Mouse (Mus musculus) midbrain, postnatal 0 days (tissue): ENCODE results near the gene Hand1. TPM values are rescaled to one million over a fixed set of nuclear protein-coding genes. Genes with fewer than 3 reads are reported as not detected.
"Not testable (repeated sequence)": the region's sequence is repeated elsewhere in the genome, so short reads cannot be mapped to it uniquely, and the experiment has no call there.

Source experiments
- ATAC-seq: fragments of 200-750 bp; cut with Nextera tagmentation; 2 replicates; pipeline ENCODE4 v1.8.0; 2017; ENCODE audit warnings: moderate number of reproducible peaks, mild to moderate bottlenecking, moderate TSS enrichment, moderate library complexity; ENCODE audit not compliant: low FRiP score
- DNase-seq: peaks from one replicate; pipeline ENCODE4 v3.0.0-alpha.2; 2015; ENCODE audit warnings: low spot score
- H3K27ac ChIP-seq: fragments of 300-500 bp; sonication (generic); 2 replicates; pipeline ENCODE4 v1.5.1; 2014; ENCODE audit warnings: low read depth, mild to moderate bottlenecking, low read length, mixed read lengths
- H3K27me3 ChIP-seq: fragments of 300-500 bp; sonication (generic); 2 replicates; pipeline ENCODE4 v1.6.1; 2014; ENCODE audit warnings: low read length, control low read depth, mixed read lengths; ENCODE audit not compliant: insufficient read depth
- H3K36me3 ChIP-seq: fragments of 300-500 bp; sonication (generic); 2 replicates; pipeline ENCODE4 v1.6.1; 2014; ENCODE audit warnings: low read length, control low read depth, mixed read lengths; ENCODE audit not compliant: insufficient read depth
- H3K4me1 ChIP-seq: fragments of 300-500 bp; sonication (generic); 2 replicates; pipeline ENCODE4 v1.6.1; 2014; ENCODE audit warnings: mild to moderate bottlenecking, control low read depth, antibody characterized with exemption, low read length, mixed read lengths; ENCODE audit not compliant: insufficient read depth
- H3K4me2 ChIP-seq: fragments of 300-500 bp; sonication (generic); 2 replicates; pipeline ENCODE4 v1.6.1; 2014; ENCODE audit warnings: low read depth, mild to moderate bottlenecking, low read length, mixed read lengths; ENCODE audit not compliant: poor library complexity, severe bottlenecking
- H3K4me3 ChIP-seq: fragments of 300-500 bp; sonication (generic); 2 replicates; pipeline ENCODE4 v1.5.1; 2014; ENCODE audit warnings: low read depth, mild to moderate bottlenecking, low read length, moderate library complexity
- H3K9ac ChIP-seq: fragments of 300-500 bp; sonication (generic); replicated peaks from 2 replicates; pipeline ENCODE4 v1.6.1; 2014; ENCODE audit warnings: mild to moderate bottlenecking, low read length, moderate library complexity, mixed read lengths; ENCODE audit not compliant: poor library complexity, severe bottlenecking
- H3K9me3 ChIP-seq: fragments of 300-500 bp; sonication (generic); 2 replicates; pipeline ENCODE4 v1.6.1; 2016; ENCODE audit warnings: low read length, control low read depth
- CTCF ChIP-seq: IDR thresholded peaks from 2 replicates; pipeline ENCODE4 v1.5.1; 2016; ENCODE audit warnings: antibody characterized with exemption, mild to moderate bottlenecking
- WGBS: fragments of 180-500 bp; shearing (Covaris S2); extraction: QIAGEN DNeasy Blood & Tissue Kit; methylation state at CpG from one replicate; pipeline ENCODE4 v1.1.7; 2014; 5-methylcytosine and 5-hydroxymethylcytosine counted together
- polyA plus RNA-seq: library from polyadenylated mRNA; unstranded; fragments of >200 nt; fragmentation: Nextera tagmentation; extraction: Ambion mirVana; gene quantifications from 2 replicates; pipeline ENCODE4 v1.2.1, GENCODE M21; 2015
- total RNA-seq: library from RNA; depleted of rRNA; stranded (reverse); fragments of >200 nt; gene quantifications from 2 replicates; pipeline ENCODE4 v1.2.3, GENCODE M21; 2014

The Hand1 gene
- total and polyA plus RNA-seq, 2 experiments from 2014 or later, result not detected

DNA sequence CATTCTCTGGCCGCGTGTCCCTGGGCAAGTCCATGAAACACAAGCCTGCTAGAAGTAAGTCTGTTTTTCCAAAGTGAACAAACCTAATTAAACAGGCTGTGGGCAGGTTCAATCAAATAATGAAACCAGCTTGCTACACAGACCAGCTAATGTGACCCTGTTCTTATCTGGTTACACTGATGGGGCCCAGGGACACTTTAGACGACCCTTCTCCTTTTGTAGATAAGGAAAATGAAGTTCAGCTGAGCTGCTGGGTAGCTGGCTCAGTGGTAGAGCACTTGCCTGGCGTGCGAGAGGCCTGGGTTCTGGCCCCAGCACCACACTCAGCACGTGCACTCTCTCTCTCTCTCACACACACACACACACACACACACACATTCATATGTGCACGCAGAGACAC lies 8.9 kb downstream of the Hand1 start:
- H3K36me3 ChIP-seq, result no peaks in the 10 kb centered on the region
- no peak overlapping the region for H3K27ac ChIP-seq
- H3K4me3 ChIP-seq, result no peak overlapping the region
- no peak for TF ChIP-seq CTCF
- no peak overlapping the region for H3K9ac ChIP-seq
- 81% methylated on average over 7 of the region's 7 CpGs for WGBS
- DNase-seq, result no peak
- ATAC-seq, result no peak
- no peak overlapping the region for H3K4me2 ChIP-seq
- 0 out of 2 replicates have a peak, but pooled peaks cover 3% of the 10 kb centered on the region for H3K4me1 ChIP-seq
- no peaks in the 10 kb centered on the region for H3K9me3 ChIP-seq
- H3K27me3 ChIP-seq, result peaks cover 8% of the 10 kb centered on the region

DNA sequence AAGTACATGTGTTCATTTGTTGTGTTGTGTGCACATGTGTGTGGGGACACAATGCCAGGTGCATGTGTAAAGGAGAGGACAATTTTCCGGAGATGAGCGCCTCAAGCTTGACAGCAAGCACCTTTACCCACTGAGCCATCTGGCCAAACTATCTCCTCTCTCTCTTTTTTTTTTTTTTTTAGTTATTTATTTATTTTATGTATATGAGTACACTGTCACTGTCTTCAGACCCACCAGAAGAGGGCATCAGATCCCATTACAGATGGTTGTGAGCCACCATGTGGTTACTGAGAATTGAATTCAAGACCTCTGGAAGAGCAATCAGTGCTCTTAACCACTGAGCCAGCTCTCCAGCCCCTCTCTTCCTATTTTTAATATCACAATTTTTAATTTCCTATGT lies 9.5 kb downstream of the Hand1 start:
- DNase-seq, H3K4me2 ChIP-seq, ATAC-seq, H3K4me3 ChIP-seq, H3K4me1 ChIP-seq, H3K36me3 ChIP-seq, H3K27me3 ChIP-seq, H3K27ac ChIP-seq, H3K9me3 ChIP-seq, H3K9ac ChIP-seq: not testable (repeated sequence)
- WGBS, result 94% methylated on average over 2 of the region's 2 CpGs

DNA sequence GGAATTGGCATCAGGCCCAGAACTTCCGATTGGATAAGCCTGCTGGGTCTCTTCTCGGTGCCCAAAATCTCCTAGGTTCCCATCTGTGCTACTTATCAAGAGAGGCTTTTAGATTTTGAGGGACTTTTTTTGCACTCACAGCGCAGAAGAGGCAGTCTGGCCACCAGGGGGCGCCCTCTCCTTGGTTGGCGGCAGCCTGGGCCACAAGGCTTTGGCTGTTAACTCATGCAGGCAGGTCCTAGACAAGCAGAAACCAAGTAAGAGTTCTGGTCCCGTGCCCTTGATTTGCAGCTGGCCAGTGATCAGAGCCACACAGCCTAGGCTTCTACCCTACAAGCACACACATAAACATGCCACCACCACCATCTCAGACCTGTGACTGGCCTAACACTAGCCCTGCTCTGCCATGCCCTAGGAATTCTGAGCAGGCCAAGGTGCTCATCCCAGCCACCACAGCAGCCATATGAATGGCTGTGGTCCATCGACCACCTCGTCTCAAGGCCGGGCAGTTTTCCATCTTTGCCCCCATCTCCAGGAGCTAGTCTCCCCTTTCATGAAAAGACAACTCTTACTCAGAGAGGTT lies 12.5 kb downstream of the Hand1 start:
- DNase-seq, result peak; percentile 71
- H3K4me2 ChIP-seq, result no peak overlapping the region
- peak; percentile 84 for TF ChIP-seq CTCF
- H3K9me3 ChIP-seq, result no peaks in the 10 kb centered on the region
- ATAC-seq, result no peak
- no peak overlapping the region for H3K4me3 ChIP-seq
- no peak overlapping the region for H3K9ac ChIP-seq
- H3K4me1 ChIP-seq, result no peaks in the 10 kb centered on the region
- H3K27ac ChIP-seq, result no peak overlapping the region
- 31% methylated on average over 9 of the region's 9 CpGs for WGBS
- no peaks in the 10 kb centered on the region for H3K36me3 ChIP-seq
- no peaks in the 10 kb centered on the region for H3K27me3 ChIP-seq

DNA sequence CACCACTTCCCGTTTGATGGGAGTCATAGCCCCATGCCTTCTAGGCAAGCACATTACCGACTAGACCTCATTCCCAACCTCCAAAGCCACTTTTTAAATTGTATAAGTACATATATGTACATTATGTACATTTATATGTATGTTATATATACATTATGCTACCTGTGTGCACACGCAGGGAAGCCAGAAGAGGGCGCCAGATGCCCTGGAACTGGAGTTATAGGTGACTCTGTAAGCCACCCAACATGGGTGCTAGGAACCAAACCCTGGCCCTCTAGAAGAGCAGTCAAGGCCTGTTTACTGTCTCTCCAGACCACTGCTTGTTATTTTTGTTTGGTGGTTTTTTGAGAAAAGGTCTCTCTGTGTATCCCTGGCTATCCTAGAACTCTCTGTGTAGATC lies 14.4 kb downstream of the Hand1 start:
- no peaks in the 10 kb centered on the region for H3K4me1 ChIP-seq
- H3K36me3 ChIP-seq, result no peaks in the 10 kb centered on the region
- H3K4me3 ChIP-seq, result no peak overlapping the region
- no peaks in the 10 kb centered on the region for H3K27me3 ChIP-seq
- WGBS, result 95% methylated on average over 4 of the region's 4 CpGs
- ATAC-seq (no peak), DNase-seq (no peak)
- no peaks in the 10 kb centered on the region for H3K9me3 ChIP-seq
- no peak overlapping the region for H3K4me2 ChIP-seq
- H3K9ac ChIP-seq, result no peak overlapping the region
- no peak overlapping the region for H3K27ac ChIP-seq
- TF ChIP-seq CTCF, result no peak

DNA sequence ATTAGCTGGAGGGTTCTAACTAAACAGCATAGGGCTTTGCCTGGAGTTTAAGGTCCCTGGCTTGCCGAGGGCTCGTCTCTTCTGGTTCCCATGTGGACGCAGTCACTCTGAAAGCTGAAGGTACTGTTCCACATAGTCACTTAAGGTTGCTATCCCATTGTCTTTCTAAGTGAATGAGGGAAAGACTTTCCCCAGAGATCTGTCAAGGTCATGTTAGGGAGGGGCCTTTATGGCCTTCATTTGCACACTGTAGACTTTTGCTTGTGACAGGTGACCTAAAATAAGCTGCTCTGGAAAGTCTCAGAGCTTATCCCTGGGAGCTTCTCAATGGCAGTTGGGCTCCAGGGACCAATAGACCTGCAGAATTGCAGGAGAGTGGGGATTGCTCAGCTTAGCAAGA lies 19.0 kb downstream of the Hand1 start:
- peaks cover 16% of the 10 kb centered on the region for H3K36me3 ChIP-seq
- H3K27me3 ChIP-seq, result no peaks in the 10 kb centered on the region
- H3K4me1 ChIP-seq, result no peaks in the 10 kb centered on the region
- no peak overlapping the region for H3K4me2 ChIP-seq
- H3K9ac ChIP-seq, result no peak overlapping the region
- H3K4me3 ChIP-seq, result no peak overlapping the region
- DNase-seq (no peak), ATAC-seq (no peak)
- no peak overlapping the region for H3K27ac ChIP-seq
- TF ChIP-seq CTCF, result no peak
- 95% methylated on average over 3 of the region's 3 CpGs for WGBS
- no peaks in the 10 kb centered on the region for H3K9me3 ChIP-seq

DNA sequence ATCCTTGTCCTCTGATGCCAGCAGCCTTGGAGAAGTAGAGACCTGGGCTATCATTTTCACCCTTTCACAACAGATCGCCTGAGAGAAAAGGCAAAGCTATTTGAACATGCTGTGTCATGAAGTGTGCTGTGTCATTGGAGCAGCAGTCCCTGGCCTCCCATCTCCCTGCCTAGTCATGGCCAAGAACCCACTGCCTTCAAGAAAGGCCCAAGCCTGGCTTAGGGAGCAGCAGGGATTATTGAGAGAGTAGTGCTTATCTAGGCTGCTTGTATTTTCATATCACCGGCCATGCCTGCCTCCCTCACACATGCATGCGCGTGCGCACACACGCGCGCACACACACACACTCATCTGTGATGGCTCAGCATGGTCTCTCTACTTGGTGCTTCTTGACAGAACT lies 20.4 kb downstream of the Hand1 start:
- Histone ChIP-seq H3K27me3 (no peaks in the 10 kb centered on the region), H3K4me2 (no peak overlapping the region), H3K4me1 (no peaks in the 10 kb centered on the region), H3K9me3 (no peaks in the 10 kb centered on the region), H3K36me3 (peaks cover 19% of the 10 kb centered on the region), H3K9ac (no peak overlapping the region), H3K27ac (no peak overlapping the region), H3K4me3 (no peak overlapping the region)
- DNase-seq, result no peak
- no peak for TF ChIP-seq CTCF
- 97% methylated on average over 8 of the region's 8 CpGs for WGBS
- no peak for ATAC-seq
